Mouse (Mus musculus): ENCODE results near the gene Aprt. TPM values are rescaled to one million over a fixed set of nuclear protein-coding genes. Genes with fewer than 3 reads are reported as not detected.

Aprt gene
- polyA plus RNA-seq, 1 experiment from 2014 or later, result 223 TPM

- ATAC-seq, result no peak
- Histone ChIP-seq H3K36me3 (replicated peaks; ENCODE audit: insufficient read depth, low read length) (peaks cover 7% of the 10 kb centered on the region), H3K4me1 (ENCODE audit: insufficient read depth) (peaks cover 24% of the 10 kb centered on the region), H3K27ac (ENCODE audit: low read depth) (peak overlapping the region; percentile 60; the same call in 1 of the 2 replicates), H3K4me3 (ENCODE audit: low read depth, low read length) (peak overlapping the region; percentile 72), H3K9me3 (ENCODE audit: low read length) (no peaks in the 10 kb centered on the region), H3K27me3 (ENCODE audit: insufficient read depth, low read length) (no peaks in the 10 kb centered on the region), H3K9ac (replicated peaks) (no peak overlapping the region), H3K4me2 (ENCODE audit: low read depth, low read length) (peak overlapping the region; percentile 99)
- DNase-seq, result no peak
- 68% methylated on average over 4 of the region's 4 CpGs for WGBS (ENCODE audit: insufficient replicate concordance)
- no peak for TF ChIP-seq EP300 (IDR thresholded peaks at IDR 0.05; ENCODE audit: low read depth)
- no peak for TF ChIP-seq CTCF (IDR thresholded peaks at IDR 0.05; ENCODE audit: low read depth)
Observed at GRCm38 (mm10) chr8:122610209-122610608, 33.5 kb upstream of the Aprt start.

GRCm38 (mm10) chr8:122606810-122607209 is 30.1 kb upstream of the Aprt start:
- DNase-seq (no peak), ATAC-seq (no peak)
- Histone ChIP-seq H3K4me2 (ENCODE audit: low read depth, low read length) (no peak overlapping the region), H3K36me3 (replicated peaks; ENCODE audit: insufficient read depth, low read length) (peaks cover 9% of the 10 kb centered on the region; the same call in 1 of the 2 replicates), H3K9me3 (ENCODE audit: low read length) (no peaks in the 10 kb centered on the region), H3K4me1 (ENCODE audit: insufficient read depth) (peaks cover 15% of the 10 kb centered on the region), H3K27ac (ENCODE audit: low read depth) (no peak overlapping the region), H3K27me3 (ENCODE audit: insufficient read depth, low read length) (no peaks in the 10 kb centered on the region), H3K4me3 (ENCODE audit: low read depth, low read length) (no peak overlapping the region), H3K9ac (replicated peaks) (no peak overlapping the region)
- WGBS (ENCODE audit: insufficient replicate concordance), result 73% methylated on average over 11 of the region's 12 CpGs
- TF ChIP-seq CTCF (IDR thresholded peaks at IDR 0.05; ENCODE audit: low read depth) (no peak), EP300 (IDR thresholded peaks at IDR 0.05; ENCODE audit: low read depth) (no peak)

GRCm38 (mm10) chr8:122605367-122605766 is 28.7 kb upstream of the Aprt start:
- Histone ChIP-seq H3K9me3 (ENCODE audit: low read length) (no peaks in the 10 kb centered on the region), H3K36me3 (replicated peaks; ENCODE audit: insufficient read depth, low read length) (peaks cover 11% of the 10 kb centered on the region), H3K4me1 (ENCODE audit: insufficient read depth) (peaks cover 7% of the 10 kb centered on the region; the same call in 1 of the 2 replicates), H3K4me2 (ENCODE audit: low read depth, low read length) (0 out of 2 replicates have a peak overlapping the region, but pooled peaks have one; percentile 19), H3K27me3 (ENCODE audit: insufficient read depth, low read length) (no peaks in the 10 kb centered on the region), H3K27ac (ENCODE audit: low read depth) (peak overlapping the region; percentile 49; the same call in 1 of the 2 replicates), H3K4me3 (ENCODE audit: low read depth, low read length) (no peak overlapping the region), H3K9ac (replicated peaks) (no peak overlapping the region)
- TF ChIP-seq CTCF (IDR thresholded peaks at IDR 0.05; ENCODE audit: low read depth) (no peak), EP300 (IDR thresholded peaks at IDR 0.05; ENCODE audit: low read depth) (no peak)
- WGBS (ENCODE audit: insufficient replicate concordance), result 68% methylated on average over 4 of the region's 4 CpGs
- no peak for DNase-seq
- no peak for ATAC-seq

- Histone ChIP-seq H3K9me3 (ENCODE audit: low read length) (no peaks in the 10 kb centered on the region), H3K27ac (ENCODE audit: low read depth) (peak overlapping the region; percentile 49), H3K9ac (replicated peaks) (no peak overlapping the region), H3K36me3 (replicated peaks; ENCODE audit: insufficient read depth, low read length) (peaks cover 17% of the 10 kb centered on the region), H3K4me1 (ENCODE audit: insufficient read depth) (0 out of 2 replicates have a peak, but pooled peaks cover 2% of the 10 kb centered on the region), H3K4me2 (ENCODE audit: low read depth, low read length) (no peak overlapping the region), H3K4me3 (ENCODE audit: low read depth, low read length) (no peak overlapping the region), H3K27me3 (ENCODE audit: insufficient read depth, low read length) (no peaks in the 10 kb centered on the region)
- DNase-seq, result no peak
- TF ChIP-seq EP300 (IDR thresholded peaks at IDR 0.05; ENCODE audit: low read depth), result no peak
- no peak for TF ChIP-seq CTCF (IDR thresholded peaks at IDR 0.05; ENCODE audit: low read depth)
- 35% methylated on average over 1 of the region's 1 CpGs for WGBS (ENCODE audit: insufficient replicate concordance)
- no peak for ATAC-seq
Observed at GRCm38 (mm10) chr8:122604640-122605039, 27.9 kb upstream of the Aprt start.

GRCm38 (mm10) chr8:122600666-122601065 is 24.0 kb upstream of the Aprt start:
- Histone ChIP-seq H3K9me3 (ENCODE audit: low read length) (no peaks in the 10 kb centered on the region), H3K9ac (replicated peaks) (no peak overlapping the region), H3K27ac (ENCODE audit: low read depth) (no peak overlapping the region), H3K36me3 (replicated peaks; ENCODE audit: insufficient read depth, low read length) (peaks cover 27% of the 10 kb centered on the region), H3K4me3 (ENCODE audit: low read depth, low read length) (no peak overlapping the region), H3K4me1 (ENCODE audit: insufficient read depth) (0 out of 2 replicates have a peak, but pooled peaks cover 2% of the 10 kb centered on the region), H3K27me3 (ENCODE audit: insufficient read depth, low read length) (no peaks in the 10 kb centered on the region), H3K4me2 (ENCODE audit: low read depth, low read length) (no peak overlapping the region)
- 92% methylated on average over 9 of the region's 9 CpGs for WGBS (ENCODE audit: insufficient replicate concordance)
- no peak for TF ChIP-seq EP300 (IDR thresholded peaks at IDR 0.05; ENCODE audit: low read depth)
- no peak for TF ChIP-seq CTCF (IDR thresholded peaks at IDR 0.05; ENCODE audit: low read depth)
- no peak for DNase-seq
- no peak for ATAC-seq

- Histone ChIP-seq H3K9ac (replicated peaks) (no peak overlapping the region), H3K27ac (ENCODE audit: low read depth) (peak overlapping the region; percentile 66), H3K4me2 (ENCODE audit: low read depth, low read length) (no peak overlapping the region; the same call in 1 of the 2 replicates), H3K27me3 (ENCODE audit: insufficient read depth, low read length) (no peaks in the 10 kb centered on the region), H3K36me3 (replicated peaks; ENCODE audit: insufficient read depth, low read length) (peaks cover 26% of the 10 kb centered on the region), H3K4me1 (ENCODE audit: insufficient read depth) (no peaks in the 10 kb centered on the region; the same call in 1 of the 2 replicates), H3K4me3 (ENCODE audit: low read depth, low read length) (no peak overlapping the region), H3K9me3 (ENCODE audit: low read length) (no peaks in the 10 kb centered on the region)
- 32% methylated on average over 4 of the region's 4 CpGs for WGBS (ENCODE audit: insufficient replicate concordance)
- no peak for DNase-seq
- TF ChIP-seq CTCF (IDR thresholded peaks at IDR 0.05; ENCODE audit: low read depth) (no peak), EP300 (IDR thresholded peaks at IDR 0.05; ENCODE audit: low read depth) (no peak)
- no peak for ATAC-seq
Observed at GRCm38 (mm10) chr8:122596031-122596430, 19.3 kb upstream of the Aprt start.
